Mouse (Mus musculus) R1 (cell line): Measurements from ENCODE around the gene Slc38a3.

Experiments
- DNase-seq: peaks from one replicate; pipeline ENCODE4 v3.0.0-alpha.2; 2018; ENCODE audit warnings: low read depth, low spot score

Gene Slc38a3

DNA sequence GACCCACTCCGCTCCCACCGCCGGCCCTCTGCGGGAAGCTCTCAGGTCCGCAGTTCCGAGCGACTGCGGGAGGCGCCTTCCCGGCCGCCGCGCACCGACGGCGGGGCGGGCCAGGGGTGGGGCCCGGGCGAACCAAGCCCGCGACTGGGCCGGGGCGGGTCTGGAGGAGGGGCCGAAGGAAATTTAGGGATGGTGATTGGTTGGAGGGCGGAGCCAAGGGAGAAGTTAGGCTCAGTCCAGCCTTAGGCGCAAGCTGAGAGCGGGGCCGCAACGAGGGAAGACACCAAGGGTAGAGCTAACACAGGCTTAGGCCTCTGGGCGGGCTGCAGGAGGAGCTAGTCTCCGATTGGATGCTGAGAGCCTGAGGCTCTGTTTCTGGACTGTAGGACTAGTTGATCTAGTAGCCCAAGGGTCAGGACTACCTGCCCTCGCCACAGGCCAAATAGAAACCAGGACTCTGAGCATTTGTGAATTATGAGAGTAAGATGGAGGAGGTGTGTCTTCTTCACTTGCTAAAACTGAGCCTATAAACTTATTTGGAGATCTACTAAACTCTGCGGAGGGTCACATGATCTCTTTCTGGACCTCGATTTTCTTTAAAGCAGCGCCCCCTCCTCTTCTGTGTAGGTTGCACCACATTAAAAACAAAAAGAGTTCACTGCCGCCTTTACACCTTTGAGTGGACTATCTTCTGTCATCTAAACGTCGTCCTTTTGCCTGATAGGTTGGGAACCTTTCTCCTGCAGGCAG lies 33.9 kb downstream of the Slc38a3 start, which contains the start of gene Gnai2:
Gene Gnai2 (minus strand): TSS at position 89 of the 750 bp plus-strand sequence.
- DNase-seq, result peak; percentile 99

DNA sequence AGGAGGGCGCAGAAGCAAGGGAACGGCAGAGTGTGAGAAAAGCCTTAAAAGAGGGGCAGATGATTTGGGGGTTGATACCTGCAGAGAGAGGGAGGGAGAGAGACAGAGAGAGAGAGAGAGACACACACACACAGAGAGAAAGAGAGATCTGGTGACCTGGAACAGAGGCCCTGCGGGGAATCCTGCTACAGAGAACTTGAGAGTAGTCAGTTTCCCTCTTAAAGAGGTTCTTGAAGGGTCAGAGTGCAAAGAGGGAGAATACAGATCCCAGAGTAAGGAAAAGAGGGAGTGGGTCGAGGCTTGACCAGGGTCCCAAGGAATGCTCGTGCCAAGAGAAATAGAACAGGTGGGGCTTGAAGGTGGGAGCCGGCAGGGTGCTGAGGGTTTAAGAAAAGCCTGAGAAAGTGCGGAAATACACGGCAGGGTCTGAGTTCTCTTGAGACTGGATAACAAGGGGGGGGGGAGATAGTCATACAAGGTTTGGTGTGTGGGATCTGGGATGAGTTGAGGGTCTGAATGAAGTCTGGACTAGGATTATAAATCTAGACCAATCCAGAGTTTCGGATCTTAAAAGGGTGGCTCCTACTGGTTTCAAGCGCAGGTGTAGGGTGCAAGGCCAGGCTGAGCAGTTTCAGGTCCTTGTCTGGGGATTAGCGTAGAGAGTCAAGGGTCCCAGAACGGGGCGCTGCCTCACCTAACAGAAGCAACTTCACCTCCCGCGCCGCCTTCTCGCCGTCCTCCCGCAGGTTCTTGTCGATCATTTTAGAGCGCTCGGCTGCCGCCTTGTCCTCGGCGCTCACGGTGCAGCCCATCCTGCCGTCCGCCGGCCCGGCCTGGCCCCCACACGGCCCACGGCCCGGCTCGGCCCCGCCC lies 34.7 kb downstream of the Slc38a3 start:
- DNase-seq, result peak; percentile 73

DNA sequence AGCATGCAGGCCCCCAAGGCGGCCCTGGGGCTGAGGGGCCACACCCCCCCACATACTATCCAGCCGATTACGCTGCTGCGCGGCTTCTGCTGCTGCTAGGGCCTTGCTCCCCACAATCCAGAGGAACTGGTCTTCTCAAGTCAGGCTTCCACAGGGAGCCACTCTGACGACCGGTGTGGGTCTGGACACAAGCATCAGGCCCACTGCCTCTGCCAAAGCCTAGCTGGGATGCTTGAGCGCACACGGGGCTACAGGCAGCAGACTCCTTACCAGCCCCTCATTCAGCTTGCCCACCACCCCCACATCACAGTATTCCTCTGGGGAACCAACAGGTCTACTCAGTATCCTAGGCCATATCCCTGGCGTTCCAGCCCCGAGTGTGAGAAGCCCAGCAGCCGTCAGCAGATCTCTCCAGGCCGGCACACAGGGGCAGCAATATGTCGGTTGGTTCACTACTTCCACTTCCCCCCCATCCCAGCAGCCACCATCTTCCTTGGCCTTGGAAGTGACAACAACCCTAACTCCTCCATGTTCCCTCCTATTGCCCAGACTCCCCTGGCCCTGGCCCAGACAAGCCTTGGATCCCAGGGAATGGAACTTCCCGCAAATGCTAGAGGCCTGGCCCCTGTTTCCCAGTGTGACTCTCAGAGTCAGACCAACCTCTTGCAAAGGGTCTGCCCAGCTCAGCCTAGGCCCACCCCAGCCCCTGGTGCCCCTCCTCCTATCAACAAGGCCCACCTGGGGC lies 35.5 kb downstream of the Slc38a3 start:
- DNase-seq, result no peak

DNA sequence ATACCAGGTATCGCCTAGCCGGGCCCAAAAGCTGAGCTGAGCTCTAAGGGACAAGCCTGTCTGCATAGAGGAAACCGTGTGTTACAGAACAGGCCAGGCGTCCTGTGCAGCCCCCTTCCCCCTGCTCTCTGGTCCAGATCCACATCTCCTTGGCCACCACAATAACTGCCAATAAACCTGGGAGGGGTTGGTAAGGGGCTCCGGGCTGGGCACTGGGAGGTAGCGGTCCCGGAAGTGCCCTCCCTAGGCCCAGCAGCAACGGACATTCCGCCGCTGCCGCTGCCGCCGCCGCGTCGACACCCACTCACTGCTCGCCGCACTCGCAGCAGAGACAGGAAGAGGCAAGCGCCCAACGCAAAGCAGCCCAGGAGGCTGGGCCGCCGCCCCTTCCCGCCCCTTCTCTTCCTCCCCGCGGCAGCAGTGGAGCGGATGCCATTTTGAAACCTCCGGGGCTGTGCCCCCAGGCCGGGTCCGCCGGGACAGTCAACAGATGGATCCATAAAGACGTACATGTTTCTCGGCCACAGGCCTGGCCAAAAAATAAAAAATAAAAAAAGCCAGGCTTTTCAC lies 36.2 kb downstream of the Slc38a3 start:
- peak; percentile 80 for DNase-seq

DNA sequence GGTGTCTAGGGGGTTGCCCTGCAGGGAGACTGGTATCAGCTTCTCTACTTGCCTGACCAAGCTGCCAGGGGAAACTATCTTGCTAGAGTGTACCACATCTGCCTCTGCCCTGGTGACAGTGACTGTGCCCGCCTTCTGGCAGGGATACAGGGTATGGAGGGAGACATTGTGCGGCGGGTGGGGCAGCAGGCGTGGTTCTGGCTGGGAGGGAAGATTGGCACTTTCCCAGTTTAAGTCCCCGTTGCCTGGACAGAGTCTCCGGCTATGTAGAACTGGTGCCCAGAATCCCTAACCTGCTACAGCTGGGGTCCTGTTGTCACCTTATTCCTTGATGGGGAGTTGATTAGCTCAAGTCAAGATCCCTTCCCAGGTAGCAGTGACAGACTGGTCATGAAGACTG lies 36.9 kb downstream of the Slc38a3 start:
- no peak for DNase-seq

DNA sequence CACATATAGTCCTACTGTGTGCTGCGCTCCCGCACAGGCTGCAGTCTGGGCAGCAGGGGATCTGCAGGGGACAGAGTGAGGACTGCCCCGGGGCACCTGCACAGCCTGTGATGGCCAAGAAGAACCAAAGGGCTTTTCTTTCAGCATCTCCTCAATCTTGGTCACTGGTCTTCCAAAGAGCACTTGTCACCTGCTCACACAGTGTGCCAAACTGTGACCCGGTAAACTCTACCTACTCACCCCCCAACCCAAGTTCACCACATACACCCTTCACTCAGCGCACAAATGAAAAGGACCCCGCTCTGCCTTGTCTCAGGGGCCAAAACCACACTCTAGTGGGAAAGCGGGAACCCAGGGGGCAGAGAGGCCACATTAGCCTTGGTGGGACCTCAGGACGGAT lies 37.5 kb downstream of the Slc38a3 start:
- no peak for DNase-seq

DNA sequence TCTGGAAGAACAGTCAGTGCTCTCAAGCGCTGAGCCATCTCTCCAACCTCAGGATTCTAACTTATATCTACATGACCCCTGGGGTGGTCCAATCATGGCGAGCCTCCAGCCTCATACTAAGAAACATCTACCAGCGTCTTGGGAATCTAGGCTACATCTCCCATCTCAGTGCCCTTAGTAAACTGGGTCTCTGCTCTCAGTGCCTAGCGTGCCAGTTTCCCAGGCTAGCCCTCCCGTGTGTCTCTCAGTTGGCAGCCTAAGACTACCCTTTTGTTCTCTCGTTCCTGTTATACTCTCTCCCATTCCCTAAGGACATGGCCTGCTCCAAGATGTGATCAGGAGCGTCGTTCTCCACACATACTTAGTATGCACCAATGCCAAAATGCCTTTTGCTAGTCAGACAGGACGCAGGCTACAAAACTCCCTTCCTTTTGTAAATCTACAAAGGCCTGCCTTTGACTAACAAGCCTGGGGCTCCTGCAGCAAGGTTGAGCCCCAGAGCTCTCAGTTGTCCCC lies 38.0 kb downstream of the Slc38a3 start:
- no peak for DNase-seq

DNA sequence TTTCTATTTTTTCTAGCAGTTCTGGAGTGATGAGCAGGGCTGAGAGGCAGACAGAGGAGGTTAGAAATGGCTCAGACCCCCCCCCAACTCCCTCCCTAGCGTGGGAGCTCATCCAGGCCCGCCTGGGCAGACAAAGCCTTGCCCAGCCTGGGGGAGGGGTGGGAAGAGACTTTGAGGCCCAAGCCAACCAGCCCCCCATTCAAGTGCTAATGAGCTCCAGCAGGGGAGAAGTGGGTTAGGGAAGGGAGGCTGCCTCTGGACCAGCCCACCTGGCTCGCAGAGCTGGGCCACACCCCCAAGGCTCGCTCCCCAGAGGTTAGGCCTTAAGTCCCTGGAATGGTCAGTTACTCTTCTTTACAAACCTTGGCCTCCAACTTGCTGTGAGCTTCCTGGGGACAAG lies 38.8 kb downstream of the Slc38a3 start:
- DNase-seq, result peak; percentile 99

DNA sequence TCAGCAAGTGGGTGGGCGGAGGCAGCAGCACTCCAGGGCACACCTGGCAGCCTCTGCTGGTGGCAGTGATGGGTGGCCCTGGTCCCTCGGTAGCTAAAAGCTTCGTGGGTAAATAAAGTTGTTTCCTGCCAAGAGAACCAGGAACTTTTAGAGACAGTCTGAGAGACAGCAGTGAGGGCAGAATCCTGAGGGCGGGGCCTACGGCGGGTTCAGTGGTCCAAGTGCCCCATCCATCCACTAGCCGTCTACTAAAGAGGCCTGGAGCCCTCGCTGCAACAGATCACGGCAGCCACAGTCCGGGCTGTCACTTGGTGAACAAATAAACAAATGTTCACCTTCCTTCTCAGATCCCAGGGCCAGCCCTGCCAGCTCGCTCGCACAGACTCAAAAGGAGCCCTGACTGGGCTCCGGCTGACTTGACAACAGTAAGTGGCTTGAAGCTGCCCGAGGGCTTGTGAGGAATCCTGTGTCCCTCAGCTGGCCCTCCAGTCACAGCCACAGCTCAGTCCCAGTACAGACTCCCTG lies 39.4 kb downstream of the Slc38a3 start:
- DNase-seq, result no peak

DNA sequence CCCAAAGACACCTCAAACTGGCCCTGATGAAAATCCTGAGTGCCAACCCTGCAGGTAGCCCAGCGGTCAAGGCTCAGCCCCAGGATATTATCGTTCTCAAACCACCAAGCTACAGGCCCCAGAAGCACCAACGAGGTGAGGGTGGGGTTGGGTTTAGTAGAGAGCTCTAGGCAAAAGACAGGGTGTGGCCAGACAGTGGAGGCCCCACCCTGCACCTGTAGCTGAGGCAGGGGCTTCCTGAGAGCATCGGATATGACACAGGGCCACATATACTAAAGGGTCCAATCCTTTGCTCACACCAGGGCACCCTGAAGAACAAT lies 40.0 kb downstream of the Slc38a3 start:
- DNase-seq, result peak; percentile 57

DNA sequence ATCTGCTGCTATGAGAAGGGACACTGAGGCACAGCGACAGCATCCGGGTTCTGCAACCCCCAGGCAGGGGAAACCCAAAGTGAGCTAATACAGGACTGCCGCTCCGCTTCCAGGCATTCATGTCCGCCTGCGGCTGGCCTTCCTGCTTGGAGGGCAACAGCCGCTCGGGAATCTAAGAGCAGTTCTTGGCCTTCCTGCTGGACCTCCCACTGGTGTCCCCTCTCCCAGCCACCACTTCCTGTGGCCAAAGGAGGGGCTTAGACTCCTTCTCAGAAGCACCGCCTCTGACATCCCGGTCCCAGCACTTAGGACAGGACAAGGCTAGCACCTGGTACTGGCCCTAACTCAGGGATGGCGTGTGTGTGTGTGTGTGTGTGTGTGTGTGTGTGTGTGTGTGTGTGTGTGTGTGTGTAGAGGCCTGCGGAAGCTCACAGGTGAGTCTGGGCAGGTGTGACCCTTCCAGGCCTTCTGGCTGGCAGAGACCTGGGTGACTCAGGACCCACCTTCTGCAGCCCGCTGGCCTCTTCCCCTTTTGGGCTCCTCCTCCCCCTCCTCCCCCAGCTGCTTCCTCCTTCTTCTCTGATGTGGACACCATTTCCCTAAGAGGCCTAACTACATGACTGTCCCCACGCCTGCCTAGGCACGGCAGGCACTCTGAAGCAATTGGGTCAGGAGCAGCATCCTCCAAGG lies 40.5 kb downstream of the Slc38a3 start:
- no peak for DNase-seq

DNA sequence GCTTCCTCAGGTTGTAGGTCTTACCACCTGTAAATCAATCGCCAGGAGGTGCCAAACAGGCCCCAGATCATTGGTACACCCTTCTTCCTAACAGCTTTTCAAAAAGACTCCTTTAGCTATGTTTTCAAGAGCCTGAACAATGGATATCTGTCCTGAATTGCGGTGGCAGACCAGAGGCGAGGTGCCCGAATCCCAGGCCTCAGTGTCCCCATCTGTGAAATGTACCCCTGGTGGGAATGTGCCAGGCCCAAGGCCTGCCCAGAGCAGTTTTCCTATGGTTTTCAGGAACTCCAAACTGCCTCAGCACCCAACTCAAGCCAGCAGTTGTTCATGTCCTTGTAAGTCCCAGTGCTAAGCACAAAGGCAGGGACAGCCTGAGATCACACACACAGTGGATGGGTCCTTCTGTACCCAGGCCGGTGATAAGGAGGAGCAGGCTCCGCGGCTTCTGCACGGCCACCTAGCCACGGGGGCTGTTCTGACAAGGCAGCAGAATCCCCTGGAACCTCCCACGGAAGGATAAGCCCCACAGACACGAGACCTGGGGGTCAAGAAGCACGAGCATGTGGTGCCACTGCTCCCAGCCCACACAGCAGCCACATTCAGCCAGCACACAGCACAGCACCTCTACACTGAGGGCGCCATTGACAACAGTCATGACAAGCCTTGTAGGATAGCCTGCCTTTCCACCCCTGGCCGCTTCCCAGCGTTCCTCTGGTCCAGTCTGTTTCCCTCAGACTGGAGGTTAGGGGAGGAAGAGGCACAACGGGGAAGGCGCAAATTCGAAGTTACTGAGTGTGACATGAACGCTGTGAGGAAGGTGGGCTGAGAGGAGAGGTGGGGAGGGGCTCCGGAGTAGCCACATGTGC lies 41.7 kb downstream of the Slc38a3 start:
- no peak for DNase-seq

DNA sequence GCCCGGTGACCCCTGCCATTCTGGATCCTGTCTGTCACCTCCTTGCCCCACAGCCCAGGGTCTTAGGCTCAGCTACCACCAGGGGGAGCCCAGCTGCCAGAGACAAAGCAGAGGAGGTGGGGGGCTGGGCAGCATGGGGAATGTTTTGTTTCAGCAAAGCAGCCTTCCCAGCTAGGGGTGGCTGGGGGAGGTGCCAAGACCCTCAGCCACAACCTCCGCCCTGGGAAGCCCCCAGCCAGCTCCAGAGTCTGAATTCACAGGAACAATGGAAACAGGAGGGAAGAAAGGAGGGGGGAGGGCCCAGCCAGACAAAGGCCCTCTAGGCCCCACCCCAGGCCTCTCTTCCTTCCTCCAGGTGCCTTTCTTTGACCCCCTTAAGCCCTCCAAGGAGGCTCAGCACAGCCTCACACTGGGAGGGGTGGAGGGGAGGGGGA lies 42.5 kb downstream of the Slc38a3 start:
- DNase-seq, result peak; percentile 100

DNA sequence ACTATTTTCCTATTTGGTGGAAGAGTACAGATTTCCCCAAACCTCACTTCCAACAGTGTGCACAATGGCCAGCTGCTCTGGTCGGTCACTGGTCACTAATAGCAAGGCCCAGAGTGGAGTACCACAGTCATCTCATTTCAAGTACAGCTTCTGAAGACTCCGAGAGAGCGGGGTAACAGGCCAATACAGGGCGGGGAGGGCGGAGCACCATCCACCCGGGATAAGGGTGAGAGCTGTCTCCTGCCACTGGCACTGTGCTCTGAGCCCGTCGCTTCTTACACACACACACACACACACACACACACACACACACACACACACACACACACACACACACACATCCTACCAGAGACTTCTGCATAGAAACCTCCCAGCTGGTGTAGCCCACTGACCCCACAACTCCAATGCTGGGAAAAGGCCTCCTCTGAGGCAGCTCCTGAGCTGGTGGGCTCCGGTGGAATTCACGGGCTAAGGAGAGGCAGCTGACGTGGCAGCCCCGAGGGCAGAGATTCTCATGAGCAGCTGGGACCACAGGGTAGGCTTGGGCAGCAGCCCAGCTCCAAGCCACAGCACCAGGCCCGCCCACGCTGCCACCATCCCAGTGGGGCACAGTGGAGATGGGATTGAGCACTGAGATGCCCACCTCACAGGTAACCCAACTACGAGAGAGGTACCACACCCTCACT lies 43.0 kb downstream of the Slc38a3 start:
- DNase-seq, result no peak

DNA sequence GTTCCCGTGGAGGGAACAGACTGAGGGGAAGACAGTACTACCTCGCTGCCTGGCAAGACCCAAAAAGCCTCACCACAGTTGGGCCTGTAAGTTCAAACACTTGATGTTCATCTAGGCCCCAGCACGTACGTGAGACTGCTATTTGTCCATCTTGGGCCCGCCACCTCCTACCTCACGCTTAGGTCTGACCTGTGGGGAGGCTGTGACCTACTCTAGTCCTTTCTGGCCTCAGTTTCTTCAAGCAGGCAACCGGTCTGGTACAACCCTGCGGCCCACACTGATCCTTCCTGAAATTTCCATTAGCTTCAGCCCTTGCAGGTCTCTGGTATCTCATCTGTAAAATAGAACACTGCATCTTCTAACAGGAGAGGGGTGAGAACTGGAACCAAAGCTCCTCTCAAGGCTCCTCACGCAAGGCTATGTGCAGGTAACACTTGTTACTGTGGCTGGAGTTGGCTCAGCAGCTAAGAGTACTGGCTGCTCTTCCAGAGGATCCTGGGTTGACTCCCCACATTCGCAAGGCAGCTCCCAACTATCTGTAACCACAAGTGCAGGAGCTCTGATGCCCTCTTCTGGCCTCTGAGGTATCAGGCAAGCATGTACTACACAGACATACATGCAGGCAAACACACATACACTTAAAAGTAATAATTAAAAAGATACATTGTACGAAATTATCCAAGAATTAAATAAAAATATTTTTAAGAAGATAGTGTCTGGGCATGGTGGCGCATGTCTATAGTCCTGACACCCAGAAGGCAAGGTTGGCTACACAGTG lies 43.8 kb downstream of the Slc38a3 start:
- peak; percentile 84 for DNase-seq

DNA sequence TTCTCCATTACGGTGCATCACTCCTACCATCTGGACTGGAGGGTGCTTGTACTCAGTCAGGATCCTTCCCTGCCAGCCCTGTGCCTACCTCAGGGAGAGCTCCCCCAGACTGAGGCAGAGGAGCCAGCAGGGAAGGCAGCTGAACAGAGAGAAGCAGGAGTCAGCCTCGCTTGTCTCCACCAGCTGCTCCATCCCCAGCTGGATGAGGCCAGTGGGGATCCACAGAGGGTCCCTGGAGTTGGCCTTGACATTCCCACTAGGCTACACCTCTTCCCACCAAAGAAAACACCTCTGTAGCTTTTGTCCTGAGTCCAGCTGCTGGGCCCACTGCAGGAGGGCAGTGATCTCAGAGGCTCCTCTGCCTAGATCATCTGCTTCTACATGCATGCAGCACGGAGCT lies 44.4 kb downstream of the Slc38a3 start:
- no peak for DNase-seq

DNA sequence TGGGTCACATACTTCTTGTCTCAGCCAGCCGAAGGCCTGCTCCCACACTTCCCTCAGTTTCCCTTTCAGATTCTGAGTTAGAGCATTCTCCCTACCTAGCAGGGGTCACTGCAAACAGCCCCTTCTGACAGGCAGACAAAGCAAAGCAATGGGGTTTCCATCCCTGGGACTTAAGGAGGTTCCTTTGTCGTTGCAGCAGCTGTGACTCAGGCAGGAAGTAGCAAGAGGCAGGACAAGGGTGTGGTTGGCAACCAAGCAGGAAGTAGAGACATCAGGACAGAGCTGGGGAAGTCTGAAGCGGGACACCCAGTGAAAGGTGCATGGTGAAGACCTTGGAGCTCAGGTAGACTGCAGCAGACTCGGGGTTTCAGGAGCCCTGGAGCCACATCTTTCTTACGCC lies 44.8 kb downstream of the Slc38a3 start:
- peak; percentile 87 for DNase-seq

DNA sequence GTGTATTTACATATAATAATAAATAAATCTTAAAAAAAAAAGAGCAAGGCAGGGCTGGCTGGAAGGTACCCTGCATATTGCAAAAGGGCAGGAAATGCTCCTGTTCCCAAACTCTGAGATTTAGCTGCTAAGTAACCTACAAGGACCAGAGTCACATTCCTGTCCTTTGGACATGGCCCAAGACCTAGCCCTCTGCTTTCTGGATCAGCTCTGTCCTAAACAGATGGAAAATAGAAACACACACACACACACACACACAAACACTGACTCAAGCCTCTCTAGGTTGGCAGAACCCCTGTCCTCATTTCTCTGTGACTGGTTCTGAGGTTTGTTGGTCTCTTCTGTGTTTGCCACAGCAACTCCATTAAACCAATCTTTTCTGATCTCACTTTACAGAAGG lies 48.4 kb downstream of the Slc38a3 start:
- no peak for DNase-seq

DNA sequence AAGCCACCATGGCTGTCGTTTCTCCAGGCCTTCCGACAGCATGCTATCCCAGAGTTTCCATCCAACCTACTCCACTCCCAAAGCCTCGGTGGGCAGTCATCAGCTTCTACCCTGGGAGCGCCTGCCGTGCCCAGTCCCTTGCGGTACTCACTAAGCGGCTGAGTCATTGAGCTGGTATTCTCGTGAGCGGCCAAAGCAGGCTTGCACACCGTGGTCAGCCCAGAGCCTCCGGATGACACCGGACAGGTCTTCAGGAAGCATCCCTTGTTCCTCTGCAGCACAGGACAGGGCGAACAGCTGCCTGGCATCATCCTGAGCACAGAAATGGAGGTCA lies 49.8 kb downstream of the Slc38a3 start:
- DNase-seq, result no peak
